ENCODE assay signal across 7 mouse cellular contexts in genomic region chr11:120232230-120233097, GRCm38 (mm10). TPM values are rescaled to one million over a fixed set of nuclear protein-coding genes. Genes with fewer than 3 reads are reported as not detected.
DNase-seq lines count a peak whose midpoint lies in the region; ATAC-seq and TF ChIP-seq lines count a peak whose summit lies in the region.

Gene Bahcc1, plus strand, starts transcription at chr11:120232947.

- H3K27me3 ChIP-seq in embryonic facial prominence, embryonic 14.5 days (replicated peaks; ENCODE audit: control insufficient read depth, insufficient read depth, low read length) = no peaks in the 10 kb centered on the region
- no peaks in the 10 kb centered on the region for H3K27me3 ChIP-seq in heart, adult 2 months (ENCODE audit: control insufficient read depth, insufficient read depth, low read length)
- H3K27me3 ChIP-seq in limb, embryonic 13.5 days = no peaks in the 10 kb centered on the region
- H3K27me3 ChIP-seq in midbrain, embryonic 16.5 days (ENCODE audit: control insufficient read depth, insufficient read depth, low read depth, low read length) = no peaks in the 10 kb centered on the region

- peaks cover 6% of the 10 kb centered on the region; the same call in 1 of the 2 replicates for H3K36me3 ChIP-seq in embryonic facial prominence, embryonic 14.5 days (ENCODE audit: control insufficient read depth, insufficient read depth, low read length)
- H3K36me3 ChIP-seq in heart, adult 2 months (ENCODE audit: control insufficient read depth, insufficient read depth, low read length) = peaks cover 3% of the 10 kb centered on the region; the same call in 1 of the 2 replicates
- 0 out of 2 replicates have a peak, but pooled peaks cover 4% of the 10 kb centered on the region for H3K36me3 ChIP-seq in limb, embryonic 13.5 days
- H3K36me3 ChIP-seq in midbrain, embryonic 16.5 days (ENCODE audit: control insufficient read depth, insufficient read depth, low read length) = no peaks in the 10 kb centered on the region

- H3K4me3 ChIP-seq in embryonic facial prominence, embryonic 14.5 days (ENCODE audit: low read depth, low read length) = peak within 1 kb of the TSS; percentile 92
- peak within 1 kb of the TSS; percentile 75 for H3K4me3 ChIP-seq in heart, adult 2 months
- H3K4me3 ChIP-seq in limb, embryonic 13.5 days = peak within 1 kb of the TSS; percentile 92
- H3K4me3 ChIP-seq in midbrain, embryonic 16.5 days (ENCODE audit: low read depth, low read length) = peak within 1 kb of the TSS; percentile 72

- no peaks in the 10 kb centered on the region for H3K9me3 ChIP-seq in embryonic facial prominence, embryonic 14.5 days (ENCODE audit: control insufficient read depth, low read length)
- no peaks in the 10 kb centered on the region for H3K9me3 ChIP-seq in limb, embryonic 13.5 days
- H3K9me3 ChIP-seq in midbrain, embryonic 16.5 days (replicated peaks; ENCODE audit: control insufficient read depth, low read length, poor library complexity, severe bottlenecking) = no peaks in the 10 kb centered on the region

- H3K4me1 ChIP-seq in embryonic facial prominence, embryonic 14.5 days (ENCODE audit: control insufficient read depth, insufficient read depth, low read length) = peaks cover 29% of the 10 kb centered on the region
- H3K4me1 ChIP-seq in heart, adult 2 months (ENCODE audit: control insufficient read depth, insufficient read depth, low read length) = peaks cover 15% of the 10 kb centered on the region
- peaks cover 36% of the 10 kb centered on the region for H3K4me1 ChIP-seq in limb, embryonic 13.5 days
- H3K4me1 ChIP-seq in midbrain, embryonic 16.5 days (ENCODE audit: control insufficient read depth, insufficient read depth, low read length) = peaks cover 32% of the 10 kb centered on the region

- H3K4me2 ChIP-seq in embryonic facial prominence, embryonic 14.5 days (ENCODE audit: low read depth, low read length) = peak within 1 kb of the TSS; percentile 100
- peak within 1 kb of the TSS; percentile 99 for H3K4me2 ChIP-seq in limb, embryonic 13.5 days (replicated peaks)
- peak within 1 kb of the TSS; percentile 68 for H3K4me2 ChIP-seq in midbrain, embryonic 16.5 days (ENCODE audit: low read length)

- peak within 1 kb of the TSS; percentile 99 for H3K9ac ChIP-seq in embryonic facial prominence, embryonic 14.5 days (ENCODE audit: low read depth, low read length)
- peak within 1 kb of the TSS; percentile 97 for H3K9ac ChIP-seq in heart, adult 2 months (ENCODE audit: low read depth, low read length)
- H3K9ac ChIP-seq in limb, embryonic 13.5 days = peak within 1 kb of the TSS; percentile 100
- peak within 1 kb of the TSS; percentile 99 for H3K9ac ChIP-seq in midbrain, embryonic 16.5 days (ENCODE audit: low read depth, low read length)

- peak; percentile 100 for DNase-seq in adrenal gland, postnatal 4 days (ENCODE audit: low spot score in 2 of 2)
- DNase-seq in embryonic facial prominence, embryonic 14.5 days (ENCODE audit: low spot score) = peak; percentile 100
- peak; percentile 100 for DNase-seq in heart, adult 2 months
- DNase-seq in kidney, adult 8-10 months = peak; percentile 100
- peak; percentile 94 to 99 for DNase-seq in spleen, postnatal 10 days (ENCODE audit: low spot score in 2 of 2)

- peak; percentile 33 for TF ChIP-seq CTCF in heart, adult 2 months (IDR thresholded peaks at IDR 0.05)

- H3K79me2 ChIP-seq in heart, adult 2 months (replicated peaks; ENCODE audit: control insufficient read depth, insufficient read depth, low read length) = no peaks in the 10 kb centered on the region; the same call in 1 of the 2 replicates

- TF ChIP-seq EP300 in heart, adult 2 months (IDR thresholded peaks at IDR 0.05; ENCODE audit: insufficient read depth, low read depth, low read length) = peak; percentile 92

- TF ChIP-seq POLR2A in heart, adult 2 months (IDR thresholded peaks at IDR 0.05; ENCODE audit: insufficient read depth, low read depth, low read length) = peak; percentile 99

- under 1% methylated on average over 36 of the region's 36 CpGs for WGBS in embryonic facial prominence, embryonic 14.5 days
- 3% methylated on average over 36 of the region's 36 CpGs for WGBS in heart, adult 2 months
- 2% methylated on average over 36 of the region's 36 CpGs for WGBS in limb, embryonic 13.5 days
- WGBS in midbrain, embryonic 16.5 days = under 1% methylated on average over 36 of the region's 36 CpGs

- peak; percentile 93 for ATAC-seq in embryonic facial prominence, embryonic 14.5 days (ENCODE audit: low read depth)
- peak; percentile 87 for ATAC-seq in limb, embryonic 13.5 days (ENCODE audit: low FRiP score, low read depth)
- ATAC-seq in midbrain, embryonic 16.5 days = peak; percentile 94

- intact Hi-C loops in heart, adult 2 months (cut with DNase I) = loop anchor here (1.0 to 5.0 kb wide), 3 partner anchors 43 to 116 kb away; partner anchors contain the start of gene Actg1

- H3K27ac ChIP-seq in embryonic facial prominence, embryonic 14.5 days (replicated peaks; ENCODE audit: low read depth, low read length) = peak within 1 kb of the TSS; percentile 97
- H3K27ac ChIP-seq in heart, adult 2 months = peak within 1 kb of the TSS; percentile 93
- peak within 1 kb of the TSS; percentile 87 for H3K27ac ChIP-seq in limb, embryonic 13.5 days
- peak within 1 kb of the TSS; percentile 96 for H3K27ac ChIP-seq in midbrain, embryonic 16.5 days (ENCODE audit: low read length)

RNA-seq across cellular contexts. Expression of gene Bahcc1, which starts in this region (rescaled TPM):
- total RNA-seq in adrenal gland, postnatal 4 days (2021) = 10 to 100 TPM; 25.3 to 26.7 TPM
- polyA plus RNA-seq in embryonic facial prominence, embryonic 14.5 days (2014; fragmentation: Nextera tagmentation; extraction: Ambion mirVana) = 11.1 and 12.0 TPM in 2 replicates
- 1 to 10 TPM; 5.4 to 9.7 TPM for total RNA-seq in heart, adult 2 months (2021)
- 5.9 and 6.4 TPM in 2 replicates for polyA plus RNA-seq in heart, adult 2 months (2012; rRNA removed)
- 12.7 and 13.8 TPM in 2 replicates for polyA plus RNA-seq in limb, embryonic 13.5 days (2015; fragmentation: Nextera tagmentation; extraction: Ambion mirVana)
- 9.7 and 13.7 TPM in 2 replicates for polyA plus RNA-seq in midbrain, embryonic 16.5 days (2015; fragmentation: Nextera tagmentation; extraction: Ambion mirVana)

Comparison
In these comparisons a context has a peak if more than half of its experiments do, and no peak if none do; other contexts are left out.
1. Peak in every context shown above with its lines: DNase-seq, ATAC-seq, H3K4me3 ChIP-seq and H3K27ac ChIP-seq.